Mouse (Mus musculus) liver, adult 2 months (tissue): ENCODE data around the gene Tmem218. TPM values are rescaled to one million over a fixed set of nuclear protein-coding genes. Genes with fewer than 3 reads are reported as not detected.

Experiments
- DNase-seq: peaks from one replicate; pipeline ENCODE4 v3.0.0-alpha.2; 2011; ENCODE audit warnings: low read depth, low spot score; ENCODE audit errors: extremely low read depth
- H3K27ac ChIP-seq: fragments of 200-500 bp; replicated peaks from 2 replicates; pipeline ENCODE4 v1.5.1; 2012; ENCODE audit warnings: low read depth, mild to moderate bottlenecking, control low read depth, inconsistent platforms, low read length; ENCODE audit not compliant: insufficient read depth
- H3K27me3 ChIP-seq: fragments of 200-500 bp; 2 replicates; pipeline ENCODE4 v1.6.1; 2012; ENCODE audit warnings: mild to moderate bottlenecking, moderate library complexity, low read length, inconsistent platforms; ENCODE audit not compliant: control insufficient read depth, insufficient read depth
- H3K36me3 ChIP-seq: fragments of 200-500 bp; 2 replicates; pipeline ENCODE4 v1.6.1; 2012; ENCODE audit warnings: low read length, inconsistent platforms; ENCODE audit not compliant: control insufficient read depth, insufficient read depth
- H3K4me1 ChIP-seq: fragments of 200-500 bp; 2 replicates; pipeline ENCODE4 v1.6.1; 2011; ENCODE audit warnings: low read length; ENCODE audit not compliant: control insufficient read depth, insufficient read depth
- H3K4me3 ChIP-seq: fragments of 200-500 bp; 2 replicates; pipeline ENCODE4 v1.5.1; 2011; ENCODE audit warnings: low read depth, mild to moderate bottlenecking, control low read depth, low read length, moderate library complexity; ENCODE audit not compliant: insufficient read depth
- H3K79me2 ChIP-seq: fragments of 200-500 bp; 2 replicates; pipeline ENCODE4 v1.6.1; 2012; ENCODE audit warnings: inconsistent platforms, mild to moderate bottlenecking, low read length, moderate library complexity; ENCODE audit not compliant: control insufficient read depth, insufficient read depth
- H3K9ac ChIP-seq: fragments of 200-500 bp; 2 replicates; pipeline ENCODE4 v1.6.1; 2012; ENCODE audit warnings: low read depth, mild to moderate bottlenecking, control low read depth, inconsistent platforms, low read length
- CTCF ChIP-seq: fragments of 200-500 bp; IDR thresholded peaks from 2 replicates; pipeline ENCODE4 v1.5.1; 2011; ENCODE audit warnings: low read depth, low read length, control low read depth
- POLR2A ChIP-seq: fragments of 200-500 bp; IDR thresholded peaks from 2 replicates; pipeline ENCODE4 v1.6.1; 2011; ENCODE audit warnings: low read length, control low read depth; ENCODE audit not compliant: insufficient read depth; ENCODE audit errors: extremely low read depth
- WGBS: fragments of 180-500 bp; shearing (Covaris S2); methylation state at CpG from one replicate; pipeline ENCODE4 v1.1.7; 2018; 5-methylcytosine and 5-hydroxymethylcytosine counted together
- polyA plus RNA-seq: library from polyadenylated mRNA; depleted of rRNA; stranded (reverse); fragments of >200 nt; gene quantifications from 2 replicates; pipeline ENCODE4 v1.2.3, GENCODE M21; 2012
- total RNA-seq: library from RNA; depleted of rRNA; stranded (reverse); fragments of >200 nt; gene quantifications from 2 replicates; pipeline ENCODE4 v1.2.3, GENCODE M21; 2014

The Tmem218 gene
- total and polyA plus RNA-seq, 2 experiments, result 1.1 to 1.4 TPM

DNA sequence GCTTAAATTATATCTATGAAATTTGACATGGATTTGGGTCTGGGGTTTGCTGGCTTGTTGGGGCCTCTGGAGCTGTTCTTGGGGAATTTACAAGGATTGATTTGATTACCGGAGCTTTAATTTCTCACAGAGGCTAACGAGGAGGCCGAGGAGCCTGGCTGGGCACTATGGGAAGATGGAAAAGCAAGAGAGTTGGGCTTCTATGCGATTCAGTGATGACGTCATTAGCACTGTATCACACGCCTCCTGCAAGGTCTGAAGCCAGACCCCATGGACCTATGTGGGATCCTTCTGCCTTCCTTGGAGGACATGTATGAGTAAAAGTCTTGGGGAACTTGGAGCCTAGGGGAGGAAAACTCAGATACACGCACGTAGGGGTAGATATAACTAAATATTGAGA is 30.5 kb upstream of the Tmem218 start:
- H3K4me1 ChIP-seq, result 0 out of 2 replicates have a peak, but pooled peaks cover 1% of the 10 kb centered on the region
- H3K27ac ChIP-seq, result no peak overlapping the region
- DNase-seq, result no peak
- no peaks in the 10 kb centered on the region for H3K36me3 ChIP-seq
- no peaks in the 10 kb centered on the region for H3K79me2 ChIP-seq
- no peak for TF ChIP-seq CTCF
- TF ChIP-seq POLR2A, result no peak
- H3K9ac ChIP-seq, result no peak overlapping the region
- WGBS, result 71% methylated on average over 8 of the region's 8 CpGs
- H3K27me3 ChIP-seq, result no peaks in the 10 kb centered on the region
- no peak overlapping the region for H3K4me3 ChIP-seq

GRCm38 (mm10) chr9:37178911-37179310 is 29.1 kb upstream of the Tmem218 start:
- Histone ChIP-seq H3K27me3 (no peaks in the 10 kb centered on the region), H3K36me3 (no peaks in the 10 kb centered on the region), H3K4me3 (no peak overlapping the region), H3K9ac (no peak overlapping the region), H3K27ac (no peak overlapping the region), H3K4me1 (0 out of 2 replicates have a peak, but pooled peaks cover 1% of the 10 kb centered on the region), H3K79me2 (no peaks in the 10 kb centered on the region)
- no peak for DNase-seq
- TF ChIP-seq CTCF (no peak), POLR2A (no peak)
- WGBS, result 63% methylated on average over 4 of the region's 4 CpGs

DNA sequence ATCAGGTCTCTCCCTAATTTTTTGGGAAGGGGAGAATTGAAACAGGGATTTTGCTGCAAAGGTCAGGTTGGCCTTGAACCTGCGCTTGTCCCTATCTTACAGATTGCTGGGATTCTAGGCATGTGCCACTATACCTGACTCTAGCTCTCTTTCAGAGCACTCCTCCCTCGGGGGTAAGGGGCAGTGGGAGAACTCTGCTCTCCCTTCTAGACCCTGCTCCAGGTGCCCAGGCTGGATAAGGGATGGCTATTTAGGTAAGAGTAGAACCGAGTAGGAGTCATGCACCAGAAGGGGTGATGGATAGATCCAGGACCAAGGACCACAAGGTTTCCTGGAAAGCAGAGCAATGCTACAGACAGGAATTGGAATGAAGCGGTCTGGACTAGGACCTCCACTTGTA is 28.4 kb upstream of the Tmem218 start:
- WGBS, result 88% methylated on average over 4 of the region's 4 CpGs
- H3K27ac ChIP-seq, result no peak overlapping the region

GRCm38 (mm10) chr9:37181596-37181995 is 26.4 kb upstream of the Tmem218 start:
- DNase-seq, result no peak
- TF ChIP-seq CTCF, result no peak
- TF ChIP-seq POLR2A, result no peak
- Histone ChIP-seq H3K27me3 (no peaks in the 10 kb centered on the region), H3K36me3 (no peaks in the 10 kb centered on the region), H3K79me2 (no peaks in the 10 kb centered on the region), H3K4me1 (no peaks in the 10 kb centered on the region), H3K4me3 (no peak overlapping the region), H3K27ac (no peak overlapping the region), H3K9ac (no peak overlapping the region)
- WGBS, result 79% methylated on average over 5 of the region's 5 CpGs

More for the DNA sequence above, 28.4 kb upstream of the Tmem218 start:
- H3K36me3 ChIP-seq, result no peaks in the 10 kb centered on the region
- H3K9ac ChIP-seq, result no peak overlapping the region
- H3K4me1 ChIP-seq, result 0 out of 2 replicates have a peak, but pooled peaks cover 1% of the 10 kb centered on the region
- no peak for DNase-seq
- no peaks in the 10 kb centered on the region for H3K27me3 ChIP-seq
- no peak for TF ChIP-seq CTCF
- no peak for TF ChIP-seq POLR2A
- H3K4me3 ChIP-seq, result no peak overlapping the region
- no peaks in the 10 kb centered on the region for H3K79me2 ChIP-seq

DNA sequence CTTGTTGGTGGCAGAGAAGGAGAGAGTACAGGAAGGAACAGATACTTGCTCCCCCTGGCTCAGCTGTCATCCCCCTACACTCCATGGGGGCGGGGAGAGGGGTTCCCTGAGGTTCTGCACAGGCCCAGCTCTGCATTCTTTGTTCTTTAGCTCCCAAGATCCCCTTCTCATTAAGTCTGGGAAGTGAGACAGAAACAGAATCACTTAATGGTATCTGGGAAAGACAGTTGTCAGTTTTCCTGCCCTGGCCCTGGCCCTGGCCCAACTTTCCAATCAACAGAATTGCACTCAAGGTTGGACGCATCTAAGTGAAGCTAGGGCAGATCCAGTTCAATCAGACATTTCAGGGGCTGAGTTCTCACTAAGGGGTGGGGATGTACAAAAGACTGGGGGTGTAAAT is 24.8 kb upstream of the Tmem218 start:
- 76% methylated on average over 2 of the region's 2 CpGs for WGBS
- no peaks in the 10 kb centered on the region for H3K36me3 ChIP-seq
- H3K79me2 ChIP-seq, result no peaks in the 10 kb centered on the region
- H3K27me3 ChIP-seq, result no peaks in the 10 kb centered on the region
- H3K4me3 ChIP-seq, result no peak overlapping the region
- H3K27ac ChIP-seq, result no peak overlapping the region
- H3K9ac ChIP-seq, result no peak overlapping the region
- no peak for TF ChIP-seq CTCF
- no peak for TF ChIP-seq POLR2A
- H3K4me1 ChIP-seq, result no peaks in the 10 kb centered on the region
- DNase-seq, result no peak

DNA sequence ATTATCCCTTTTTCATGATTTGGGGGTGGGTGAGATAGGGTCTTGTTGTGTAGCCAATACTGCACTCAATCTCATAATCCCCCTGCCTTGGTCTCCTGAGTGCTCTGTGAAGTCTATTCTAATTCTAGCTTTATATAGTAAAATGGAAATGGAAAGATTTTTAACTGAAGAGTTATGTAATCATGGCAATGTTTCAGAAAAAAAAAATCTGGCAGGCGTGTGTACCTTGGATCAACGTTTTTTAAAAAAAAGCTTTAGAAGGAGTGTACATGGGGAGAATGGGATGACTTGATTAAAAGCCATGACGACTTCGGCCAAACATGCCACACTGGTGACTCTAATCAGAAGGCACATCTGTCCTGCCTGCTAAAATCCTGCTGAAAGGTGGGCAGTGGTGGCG is 20.6 kb upstream of the Tmem218 start:
- whole genome bisulfite sequencing, result 77% methylated on average over 5 of the region's 5 CpGs

More for the DNA sequence above, 20.6 kb upstream of the Tmem218 start:
- Histone ChIP-seq H3K4me3 (no peak overlapping the region), H3K9ac (no peak overlapping the region), H3K4me1 (no peaks in the 10 kb centered on the region), H3K79me2 (no peaks in the 10 kb centered on the region), H3K36me3 (no peaks in the 10 kb centered on the region), H3K27me3 (no peaks in the 10 kb centered on the region), H3K27ac (no peak overlapping the region)
- TF ChIP-seq POLR2A (no peak), CTCF (no peak)
- no peak for DNase-seq
